Mouse (Mus musculus): Measurements from ENCODE around the gene Nadk2.

Nadk2 gene

GRCm38 (mm10) chr15:9088683-9089072 is 17.6 kb downstream of the Nadk2 start:
- no peak for DNase-seq

- DNase-seq, result no peak
These were observed 18.2 kb downstream of the Nadk2 start for GRCm38 (mm10) chr15:9089136-9089720.

- DNase-seq, result no peak
These were observed 19.6 kb downstream of the Nadk2 start for GRCm38 (mm10) chr15:9090662-9091061.

DNA sequence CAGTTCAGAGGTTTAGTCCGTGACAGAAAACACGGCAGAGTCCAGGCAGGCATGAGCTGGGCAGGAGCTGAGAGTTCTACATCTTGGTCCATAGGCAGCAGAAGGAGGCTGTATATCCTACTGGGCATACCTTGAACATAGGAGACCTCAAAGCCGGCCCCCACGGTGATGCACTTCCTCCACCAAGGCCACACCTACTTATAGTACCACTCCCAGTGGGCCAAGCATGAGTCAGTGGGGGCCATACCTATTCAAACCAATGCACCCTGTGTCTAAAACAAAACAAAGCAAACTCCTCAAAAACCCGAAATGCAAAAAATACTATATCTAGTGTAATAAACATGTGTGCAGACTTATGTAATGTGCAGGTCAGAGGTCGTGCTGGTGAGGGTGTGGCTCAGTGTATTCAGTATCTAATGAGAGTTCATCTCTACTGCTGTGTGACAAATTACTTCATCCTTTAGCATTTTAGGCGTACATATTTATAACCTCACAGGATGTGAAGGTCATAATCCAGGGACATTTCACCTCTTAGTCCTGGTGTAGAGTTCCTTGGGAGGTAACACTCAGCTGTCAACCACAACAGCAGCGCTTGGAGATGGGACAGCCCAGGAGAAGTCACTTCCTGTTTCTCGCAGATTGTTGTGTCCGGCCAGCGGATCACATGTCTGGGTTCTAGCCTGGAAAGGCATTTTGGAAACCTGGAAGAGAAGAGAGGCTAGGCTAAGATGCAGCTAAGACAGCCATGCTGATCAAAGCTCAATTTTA is 22.7 kb downstream of the Nadk2 start:
- DNase-seq, result peak; percentile 47

GRCm38 (mm10) chr15:9094366-9094750 is 23.3 kb downstream of the Nadk2 start:
- peak; percentile 86 for DNase-seq

DNA sequence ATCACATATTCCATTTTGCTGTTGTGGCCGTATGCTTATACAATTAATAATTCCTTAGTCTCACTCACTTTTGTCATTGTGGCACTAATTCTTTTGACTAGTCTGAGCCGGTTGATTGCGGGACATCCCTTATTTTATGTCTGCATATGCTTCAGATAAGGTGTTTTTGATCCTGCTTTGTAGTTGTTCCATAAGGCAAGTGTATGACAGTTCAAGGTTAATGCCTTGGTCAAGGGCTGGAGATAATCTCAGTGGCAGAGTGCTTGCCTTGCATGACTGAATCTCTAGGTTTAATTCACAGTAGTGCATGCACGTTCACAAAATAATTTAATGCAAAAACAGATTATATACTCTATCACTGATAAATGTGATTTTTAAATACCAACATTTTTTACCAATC is 25.8 kb downstream of the Nadk2 start:
- no peak for DNase-seq

DNA sequence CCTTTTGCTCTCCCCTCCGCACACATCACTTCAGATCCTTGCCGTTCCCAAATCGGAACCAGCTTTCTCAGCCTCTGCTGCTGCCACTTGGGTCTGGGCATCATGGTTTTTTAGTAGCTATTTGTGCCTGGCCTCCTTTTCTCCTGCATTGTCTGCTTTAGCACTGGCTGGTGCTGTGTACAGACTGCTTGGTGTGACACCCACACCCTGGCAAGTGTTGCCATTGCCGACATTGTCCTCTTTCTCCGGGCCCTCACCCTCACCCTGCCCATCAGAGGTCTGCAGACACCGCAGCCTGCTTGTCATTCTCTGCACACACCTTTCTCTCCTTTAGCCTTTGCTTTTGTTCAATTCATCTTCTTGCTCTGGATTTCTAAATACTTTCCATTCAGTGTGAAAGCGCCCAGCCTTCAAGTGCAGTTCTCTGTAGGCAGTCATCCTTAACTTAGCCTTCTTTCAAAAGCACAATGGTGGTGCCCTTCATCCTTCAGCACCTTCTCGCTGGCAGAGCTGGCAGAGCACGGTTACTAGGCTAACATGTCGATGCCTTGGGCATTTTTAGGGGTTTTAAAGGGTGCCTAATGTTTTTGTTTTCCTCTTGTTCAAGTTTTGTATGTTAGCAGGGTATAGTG is 29.5 kb downstream of the Nadk2 start:
- no peak for DNase-seq

- DNase-seq, result no peak
These were observed 35.4 kb downstream of the Nadk2 start for GRCm38 (mm10) chr15:9106303-9107074.

DNA sequence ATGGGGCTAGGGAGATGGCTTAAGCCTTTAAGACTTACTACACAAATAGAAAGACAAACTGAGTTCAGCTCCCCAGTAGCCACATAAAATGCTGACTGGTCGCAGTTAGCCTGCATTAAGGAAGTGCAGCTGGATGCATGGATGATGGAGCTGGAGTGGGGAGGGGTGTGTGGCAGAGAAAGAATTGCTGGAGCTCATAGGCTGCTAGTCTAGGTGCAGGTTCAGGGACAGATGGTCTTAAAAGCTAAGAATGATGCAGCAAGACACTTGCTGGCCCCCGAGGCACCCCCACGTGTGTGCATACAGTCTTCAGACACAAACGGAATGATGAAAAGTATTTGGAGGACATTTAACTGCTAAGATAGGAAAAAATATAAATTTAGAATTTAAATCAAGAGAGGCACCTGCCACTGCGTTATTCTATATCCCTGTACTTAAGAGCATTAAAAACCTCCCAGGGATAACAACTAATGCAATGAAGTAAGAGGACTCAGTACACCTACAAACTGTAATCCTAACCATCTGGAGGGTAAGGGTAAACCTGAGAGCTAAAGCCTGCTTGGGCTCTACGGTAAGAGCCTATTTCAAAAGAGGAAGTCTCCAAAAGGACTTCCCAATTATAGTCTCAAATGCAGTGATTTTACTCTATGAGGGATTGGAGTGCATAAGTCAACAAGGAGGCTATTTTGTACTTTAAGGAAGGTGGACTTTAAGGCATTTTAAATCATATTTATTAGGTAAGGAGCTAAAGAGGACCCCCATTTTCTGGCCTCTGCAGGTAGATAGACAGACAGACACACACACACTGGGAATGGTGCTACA is 39.7 kb downstream of the Nadk2 start:
- DNase-seq, result no peak

DNA sequence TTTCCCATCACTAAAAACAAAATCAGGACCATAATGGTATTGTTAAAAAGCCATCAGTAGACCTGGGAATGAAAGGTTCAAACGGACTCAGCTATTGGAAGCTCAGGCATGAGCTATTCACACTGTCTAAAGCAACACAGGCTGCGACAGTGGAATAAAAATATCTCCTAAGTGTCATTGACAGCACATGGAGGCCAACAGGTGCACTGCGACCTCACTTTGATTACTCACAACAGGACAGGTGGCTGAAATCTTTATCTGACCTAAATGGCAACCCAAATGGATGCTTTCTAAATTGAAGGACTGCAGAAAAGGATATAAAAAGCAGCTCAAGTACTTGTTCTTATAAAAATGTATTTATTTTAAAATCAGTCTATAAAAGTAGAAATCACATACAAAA is 40.6 kb downstream of the Nadk2 start:
- DNase-seq, result no peak

DNA sequence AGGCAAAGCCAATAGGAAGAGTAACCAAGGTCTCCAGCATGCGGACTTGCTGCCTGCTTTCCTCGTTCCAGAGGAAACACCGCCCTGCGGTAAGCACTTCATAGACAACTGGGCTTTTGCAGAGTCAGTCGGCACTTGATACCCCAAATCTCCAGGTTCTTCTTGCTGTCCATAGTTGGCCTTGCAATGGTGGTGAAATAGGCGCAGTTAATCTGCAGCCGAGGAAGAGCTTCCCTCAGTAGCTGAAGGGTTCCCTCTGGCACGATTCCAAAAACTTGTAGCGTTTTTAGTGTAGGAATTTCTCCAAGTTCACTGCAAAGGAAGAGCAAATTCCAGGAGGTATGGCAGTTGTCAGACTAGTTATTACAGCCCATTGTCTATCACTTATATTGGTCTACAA is 42.5 kb downstream of the Nadk2 start:
- DNase-seq, result no peak

GRCm38 (mm10) chr15:9114131-9114530 is 43.1 kb downstream of the Nadk2 start:
- DNase-seq, result no peak

DNA sequence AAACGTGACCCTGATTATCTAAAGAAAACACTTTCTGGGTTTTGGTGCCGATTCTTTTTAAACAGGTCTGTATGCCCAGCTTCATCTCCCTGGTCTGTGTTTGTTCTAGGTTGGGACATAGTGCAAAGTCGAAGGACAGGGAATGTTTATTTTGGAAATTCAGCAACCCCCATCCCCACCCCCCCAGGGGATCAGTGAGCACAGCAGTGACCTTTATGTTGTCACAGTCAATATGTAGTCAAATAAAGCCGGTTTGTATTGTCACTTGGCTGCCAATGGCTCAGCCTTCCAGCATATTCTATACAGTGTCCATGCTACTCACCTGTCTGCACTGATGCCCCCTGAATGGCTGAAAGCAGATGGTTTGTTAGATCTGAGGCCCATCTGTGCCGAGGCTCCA is 43.5 kb downstream of the Nadk2 start:
- peak; percentile 57 for DNase-seq

GRCm38 (mm10) chr15:9118852-9119251 is 47.8 kb downstream of the Nadk2 start:
- no peak for DNase-seq

DNA sequence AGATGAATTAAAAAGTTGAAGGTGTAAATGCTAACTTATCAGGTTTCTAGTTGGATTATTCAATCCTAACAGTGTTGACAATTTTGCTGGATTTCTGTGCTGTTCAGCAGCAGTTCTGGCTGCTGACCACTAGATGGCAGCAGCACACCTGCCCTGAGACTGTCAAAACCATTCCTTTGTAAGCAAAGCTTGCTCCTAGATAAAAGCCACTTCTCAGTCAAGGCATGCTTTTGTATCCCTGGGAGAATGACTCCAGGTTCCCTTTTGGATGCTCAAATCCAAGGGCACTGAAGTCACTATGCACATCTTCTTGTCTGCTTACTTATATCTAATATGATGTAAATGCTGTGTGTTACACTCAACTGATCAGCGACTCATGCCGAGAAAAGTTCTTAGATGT is 49.0 kb downstream of the Nadk2 start:
- peak; percentile 46 for DNase-seq

- DNase-seq, result no peak
These were observed 51.9 kb downstream of the Nadk2 start for GRCm38 (mm10) chr15:9122989-9123388.

DNA sequence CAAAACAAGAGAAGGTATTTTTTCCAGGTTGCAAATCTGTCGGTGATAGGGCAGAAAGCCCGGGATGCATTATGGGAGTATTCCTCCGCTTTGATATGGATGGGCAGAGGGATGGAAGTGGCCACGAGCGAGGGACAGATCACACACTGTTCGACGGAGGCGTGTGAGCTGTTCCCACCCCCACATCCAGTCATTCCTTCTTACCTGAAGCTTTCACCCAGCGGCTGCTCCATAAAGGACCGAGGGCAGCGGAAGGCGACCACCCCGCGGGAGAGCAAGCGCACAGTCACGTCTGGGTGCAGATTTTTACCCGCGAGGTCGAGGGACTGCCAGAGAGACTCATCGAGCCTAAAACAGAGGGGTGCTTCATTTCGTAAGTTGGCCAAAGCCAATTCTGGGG is 53.8 kb downstream of the Nadk2 start:
- DNase-seq, result no peak

- DNase-seq, result no peak
These were observed 56.2 kb downstream of the Nadk2 start for GRCm38 (mm10) chr15:9127051-9127791.

GRCm38 (mm10) chr15:9130772-9131498 is 59.9 kb downstream of the Nadk2 start:
- DNase-seq, result no peak

DNA sequence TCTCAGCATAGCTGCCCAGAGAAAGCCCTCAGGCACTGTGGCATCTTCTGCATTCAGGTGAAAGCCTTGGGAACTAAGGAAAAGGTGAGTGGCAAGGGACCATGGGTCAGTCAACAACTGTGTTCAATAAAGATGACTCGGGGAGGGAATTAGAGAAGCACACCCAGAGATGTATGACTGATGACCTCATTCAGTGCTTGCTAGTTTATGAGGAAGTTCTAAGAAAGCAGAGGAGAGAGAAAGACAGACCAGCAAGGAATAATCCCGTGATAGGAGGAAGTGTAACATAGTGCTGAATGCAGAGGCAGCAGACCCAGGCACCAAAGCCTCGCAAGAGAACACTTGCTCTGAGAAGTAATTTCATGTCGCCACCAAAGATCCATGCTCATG is 60.4 kb downstream of the Nadk2 start:
- no peak for DNase-seq

Measured in liver (tissue).